Mouse (Mus musculus): ENCODE measurements at regions not wholly inside any gene's neighbourhood (a gene's known extent, or its start where the extent isn't known, plus 50 kb on each side); places are given as distances from the start of the nearest gene placed in this dataset.
A peak's percentile ranks its signal among the peaks of the same experiment; 100 is the strongest.

DNA sequence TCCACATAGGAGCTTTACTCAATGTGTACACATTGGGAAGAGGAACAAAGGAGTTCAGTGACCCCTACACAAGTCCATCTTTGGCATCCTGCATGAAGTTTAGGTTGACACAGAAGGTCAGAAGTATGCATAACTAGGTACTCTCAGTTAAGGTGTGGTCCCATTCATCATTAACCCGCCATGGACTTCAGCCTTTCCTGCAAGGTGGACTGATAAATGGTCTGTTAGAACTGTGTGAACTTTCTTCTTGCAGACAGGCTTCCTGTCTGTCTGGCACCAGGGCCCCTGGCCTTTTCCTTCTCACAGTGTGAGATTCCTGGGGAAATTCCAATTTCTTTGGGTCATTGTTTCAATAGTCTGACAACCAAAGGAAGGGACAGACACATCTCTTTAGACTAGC lies 121.5 kb upstream of the Egfl6 start:
- no peak overlapping the region for H3K4me3 ChIP-seq (ENCODE audit: low read depth, low read length)
- no peak overlapping the region for H3K4me2 ChIP-seq (replicated peaks; ENCODE audit: low read depth, low read length)
- H3K9me3 ChIP-seq (ENCODE audit: control insufficient read depth, low read length): no peaks in the 10 kb centered on the region
- no peaks in the 10 kb centered on the region for H3K36me3 ChIP-seq (ENCODE audit: control insufficient read depth, insufficient read depth, low read length)
- H3K27me3 ChIP-seq (ENCODE audit: control insufficient read depth, insufficient read depth, low read length): 0 out of 2 replicates have a peak, but pooled peaks cover 4% of the 10 kb centered on the region
- DNase-seq (ENCODE audit: low spot score) (no peak), ATAC-seq (ENCODE audit: low FRiP score) (no peak)
- no peak overlapping the region for H3K9ac ChIP-seq (ENCODE audit: low read depth, low read length)
- H3K4me1 ChIP-seq (replicated peaks; ENCODE audit: control insufficient read depth, insufficient read depth, low read length): no peaks in the 10 kb centered on the region
- 81% methylated on average over 1 of the region's 1 CpGs for WGBS
- no peak overlapping the region for H3K27ac ChIP-seq (ENCODE audit: low read depth, low read length)

GRCm38 (mm10) chrX:166704311-166704710 lies 118.8 kb upstream of the Egfl6 start:
- Histone ChIP-seq H3K9me3 (ENCODE audit: control insufficient read depth, low read length) (no peaks in the 10 kb centered on the region), H3K9ac (ENCODE audit: low read depth, low read length) (no peak overlapping the region), H3K4me2 (replicated peaks; ENCODE audit: low read depth, low read length) (no peak overlapping the region), H3K4me1 (replicated peaks; ENCODE audit: control insufficient read depth, insufficient read depth, low read length) (no peaks in the 10 kb centered on the region), H3K36me3 (ENCODE audit: control insufficient read depth, insufficient read depth, low read length) (no peaks in the 10 kb centered on the region), H3K4me3 (ENCODE audit: low read depth, low read length) (no peak overlapping the region), H3K27me3 (ENCODE audit: control insufficient read depth, insufficient read depth, low read length) (peaks cover 4% of the 10 kb centered on the region; the same call in 1 of the 2 replicates), H3K27ac (ENCODE audit: low read depth, low read length) (no peak overlapping the region)
- DNase-seq (ENCODE audit: low spot score) (no peak), ATAC-seq (ENCODE audit: low FRiP score) (no peak)
- 93% methylated on average over 2 of the region's 2 CpGs for WGBS

DNA sequence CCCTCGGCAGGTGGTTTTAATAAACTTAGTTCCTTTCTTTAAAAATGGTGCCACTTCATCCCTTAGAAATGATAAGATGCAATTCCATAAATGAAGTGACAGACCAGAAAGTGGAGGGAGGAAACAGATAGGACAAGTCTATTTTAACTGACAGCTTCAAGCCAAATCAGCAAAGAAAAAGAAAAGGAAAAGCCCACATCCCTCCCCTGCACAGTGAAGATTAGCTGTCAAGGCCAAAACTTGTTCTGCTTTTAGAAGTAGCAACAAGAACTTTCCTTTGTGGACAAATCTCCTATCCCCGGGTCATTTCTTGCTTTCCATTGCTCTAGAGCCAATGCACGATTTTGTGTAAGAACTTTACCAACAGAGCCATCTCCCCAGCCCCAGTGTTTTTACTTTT lies 108.7 kb upstream of the Egfl6 start:
- no peak overlapping the region for H3K4me3 ChIP-seq (ENCODE audit: low read depth, low read length)
- H3K36me3 ChIP-seq (ENCODE audit: control insufficient read depth, insufficient read depth, low read length): no peaks in the 10 kb centered on the region
- no peak for ATAC-seq (ENCODE audit: low FRiP score)
- no peaks in the 10 kb centered on the region for H3K4me1 ChIP-seq (replicated peaks; ENCODE audit: control insufficient read depth, insufficient read depth, low read length)
- H3K9ac ChIP-seq (ENCODE audit: low read depth, low read length): no peak overlapping the region
- no peak for DNase-seq (ENCODE audit: low spot score)
- H3K9me3 ChIP-seq (ENCODE audit: control insufficient read depth, low read length): no peaks in the 10 kb centered on the region
- H3K4me2 ChIP-seq (replicated peaks; ENCODE audit: low read depth, low read length): no peak overlapping the region
- WGBS: 83% methylated on average over 3 of the region's 3 CpGs
- H3K27ac ChIP-seq (ENCODE audit: low read depth, low read length): no peak overlapping the region
- no peaks in the 10 kb centered on the region for H3K27me3 ChIP-seq (ENCODE audit: control insufficient read depth, insufficient read depth, low read length)

- no peaks in the 10 kb centered on the region for H3K9me3 ChIP-seq (ENCODE audit: control insufficient read depth, low read length)
- no peak overlapping the region for H3K27ac ChIP-seq (ENCODE audit: low read depth, low read length)
- ATAC-seq (ENCODE audit: low FRiP score): peak; percentile 53
- no peak overlapping the region for H3K4me3 ChIP-seq (ENCODE audit: low read depth, low read length)
- DNase-seq (ENCODE audit: low spot score): no peak
- H3K4me1 ChIP-seq (replicated peaks; ENCODE audit: control insufficient read depth, insufficient read depth, low read length): no peaks in the 10 kb centered on the region
- 57% methylated on average over 3 of the region's 3 CpGs for WGBS
- no peak overlapping the region for H3K4me2 ChIP-seq (replicated peaks; ENCODE audit: low read depth, low read length)
- no peak overlapping the region for H3K9ac ChIP-seq (ENCODE audit: low read depth, low read length)
- H3K27me3 ChIP-seq (ENCODE audit: control insufficient read depth, insufficient read depth, low read length): no peaks in the 10 kb centered on the region
- no peaks in the 10 kb centered on the region for H3K36me3 ChIP-seq (ENCODE audit: control insufficient read depth, insufficient read depth, low read length)
Observed at GRCm38 (mm10) chrX:166688779-166689178, 103.3 kb upstream of the Egfl6 start.

GRCm38 (mm10) chrX:166673404-166673803 lies 87.9 kb upstream of the Egfl6 start:
- Histone ChIP-seq H3K27me3 (ENCODE audit: control insufficient read depth, insufficient read depth, low read length) (peaks cover 2% of the 10 kb centered on the region; the same call in 1 of the 2 replicates), H3K36me3 (ENCODE audit: control insufficient read depth, insufficient read depth, low read length) (no peaks in the 10 kb centered on the region), H3K4me3 (ENCODE audit: low read depth, low read length) (no peak overlapping the region), H3K4me1 (replicated peaks; ENCODE audit: control insufficient read depth, insufficient read depth, low read length) (no peaks in the 10 kb centered on the region), H3K9ac (ENCODE audit: low read depth, low read length) (no peak overlapping the region), H3K9me3 (ENCODE audit: control insufficient read depth, low read length) (no peaks in the 10 kb centered on the region), H3K27ac (ENCODE audit: low read depth, low read length) (no peak overlapping the region), H3K4me2 (replicated peaks; ENCODE audit: low read depth, low read length) (no peak overlapping the region)
- no peak for ATAC-seq (ENCODE audit: low FRiP score)
- WGBS: 79% methylated on average over 3 of the region's 3 CpGs
- no peak for DNase-seq (ENCODE audit: low spot score)

DNA sequence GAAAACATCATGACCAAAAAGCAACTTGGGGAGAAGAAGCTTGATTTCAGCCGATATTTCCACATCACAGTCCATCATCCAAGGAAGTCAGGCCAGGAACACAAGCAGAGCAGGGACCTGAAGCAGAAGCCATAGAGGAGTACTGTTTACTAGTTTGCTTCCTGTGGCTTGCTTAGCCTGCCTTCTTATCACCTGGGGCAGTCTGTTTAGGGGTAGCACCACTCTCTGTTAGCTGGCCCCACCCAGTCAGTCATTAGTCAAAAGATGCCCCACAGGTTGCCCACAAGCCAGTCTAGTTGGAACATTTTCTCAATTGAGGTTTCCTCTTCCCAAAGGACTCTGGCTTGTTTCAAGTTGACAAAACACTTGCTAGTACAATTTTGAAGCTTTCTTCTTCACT lies 87.1 kb upstream of the Egfl6 start:
- Histone ChIP-seq H3K9me3 (ENCODE audit: control insufficient read depth, low read length) (no peaks in the 10 kb centered on the region), H3K4me3 (ENCODE audit: low read depth, low read length) (no peak overlapping the region), H3K9ac (ENCODE audit: low read depth, low read length) (no peak overlapping the region), H3K4me1 (replicated peaks; ENCODE audit: control insufficient read depth, insufficient read depth, low read length) (no peaks in the 10 kb centered on the region), H3K27ac (ENCODE audit: low read depth, low read length) (no peak overlapping the region), H3K27me3 (ENCODE audit: control insufficient read depth, insufficient read depth, low read length) (peaks cover 2% of the 10 kb centered on the region; the same call in 1 of the 2 replicates), H3K4me2 (replicated peaks; ENCODE audit: low read depth, low read length) (no peak overlapping the region), H3K36me3 (ENCODE audit: control insufficient read depth, insufficient read depth, low read length) (no peaks in the 10 kb centered on the region)
- DNase-seq (ENCODE audit: low spot score) (no peak), ATAC-seq (ENCODE audit: low FRiP score) (no peak)
- 85% methylated on average over 1 of the region's 1 CpGs for WGBS

DNA sequence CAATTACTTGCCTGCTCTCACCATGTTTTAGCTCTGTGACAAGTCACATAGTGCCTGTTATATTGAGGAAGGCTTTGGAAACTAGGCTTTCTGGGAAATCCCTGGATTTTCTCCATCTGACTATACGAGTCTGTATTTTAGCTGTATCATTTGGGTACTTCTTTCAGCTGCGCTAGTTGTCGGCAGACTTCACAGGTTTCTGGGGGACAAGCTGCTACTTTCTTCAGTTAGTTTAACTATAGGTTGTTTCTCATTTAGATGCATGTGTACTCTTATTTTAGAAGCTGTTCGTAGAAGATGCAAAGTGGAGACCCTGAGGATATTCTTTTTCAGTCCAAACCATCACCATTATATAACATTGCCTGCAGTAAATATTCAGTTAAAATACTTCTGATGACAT lies 86.3 kb upstream of the Egfl6 start:
- Histone ChIP-seq H3K36me3 (ENCODE audit: control insufficient read depth, insufficient read depth, low read length) (no peaks in the 10 kb centered on the region), H3K4me3 (ENCODE audit: low read depth, low read length) (no peak overlapping the region), H3K27me3 (ENCODE audit: control insufficient read depth, insufficient read depth, low read length) (peaks cover 1% of the 10 kb centered on the region; the same call in 1 of the 2 replicates), H3K4me2 (replicated peaks; ENCODE audit: low read depth, low read length) (no peak overlapping the region), H3K4me1 (replicated peaks; ENCODE audit: control insufficient read depth, insufficient read depth, low read length) (no peaks in the 10 kb centered on the region), H3K9ac (ENCODE audit: low read depth, low read length) (no peak overlapping the region), H3K9me3 (ENCODE audit: control insufficient read depth, low read length) (no peaks in the 10 kb centered on the region), H3K27ac (ENCODE audit: low read depth, low read length) (no peak overlapping the region)
- DNase-seq (ENCODE audit: low spot score): no peak
- 91% methylated on average over 4 of the region's 4 CpGs for WGBS
- ATAC-seq (ENCODE audit: low FRiP score): no peak

- WGBS: 81% methylated on average over 2 of the region's 2 CpGs
Observed at GRCm38 (mm10) chrX:166666304-166666703, 80.8 kb upstream of the Egfl6 start.

GRCm38 (mm10) chrX:166661808-166662207 lies 76.3 kb upstream of the Egfl6 start:
- H3K27me3 ChIP-seq (ENCODE audit: control insufficient read depth, insufficient read depth, low read length): 0 out of 2 replicates have a peak, but pooled peaks cover 2% of the 10 kb centered on the region
- no peaks in the 10 kb centered on the region for H3K4me1 ChIP-seq (replicated peaks; ENCODE audit: control insufficient read depth, insufficient read depth, low read length)
- no peaks in the 10 kb centered on the region for H3K9me3 ChIP-seq (ENCODE audit: control insufficient read depth, low read length)
- WGBS: 33% methylated on average over 6 of the region's 6 CpGs
- peak overlapping the region; percentile 79 for H3K27ac ChIP-seq (ENCODE audit: low read depth, low read length)
- H3K4me3 ChIP-seq (ENCODE audit: low read depth, low read length): no peak overlapping the region
- DNase-seq (ENCODE audit: low spot score): peak; percentile 30
- no peaks in the 10 kb centered on the region for H3K36me3 ChIP-seq (ENCODE audit: control insufficient read depth, insufficient read depth, low read length)
- 0 out of 2 replicates have a peak, but pooled peaks have one; percentile 17 for ATAC-seq (ENCODE audit: low FRiP score)
- no peak overlapping the region for H3K4me2 ChIP-seq (replicated peaks; ENCODE audit: low read depth, low read length)
- H3K9ac ChIP-seq (ENCODE audit: low read depth, low read length): no peak overlapping the region

More at GRCm38 (mm10) chrX:166666304-166666703, 80.8 kb upstream of the Egfl6 start:
- no peaks in the 10 kb centered on the region for H3K9me3 ChIP-seq (ENCODE audit: control insufficient read depth, low read length)
- H3K4me1 ChIP-seq (replicated peaks; ENCODE audit: control insufficient read depth, insufficient read depth, low read length): no peaks in the 10 kb centered on the region
- no peaks in the 10 kb centered on the region for H3K36me3 ChIP-seq (ENCODE audit: control insufficient read depth, insufficient read depth, low read length)
- DNase-seq (ENCODE audit: low spot score): no peak
- no peak overlapping the region for H3K4me2 ChIP-seq (replicated peaks; ENCODE audit: low read depth, low read length)
- H3K4me3 ChIP-seq (ENCODE audit: low read depth, low read length): no peak overlapping the region
- H3K27me3 ChIP-seq (ENCODE audit: control insufficient read depth, insufficient read depth, low read length): peaks cover 2% of the 10 kb centered on the region; the same call in 1 of the 2 replicates
- H3K9ac ChIP-seq (ENCODE audit: low read depth, low read length): no peak overlapping the region
- H3K27ac ChIP-seq (ENCODE audit: low read depth, low read length): no peak overlapping the region
- ATAC-seq (ENCODE audit: low FRiP score): no peak
